Mouse (Mus musculus): ENCODE measurements at regions not wholly inside any gene's neighbourhood (a gene's known extent, or its start where the extent isn't known, plus 50 kb on each side); places are given as distances from the start of the nearest gene placed in this dataset.

DNA sequence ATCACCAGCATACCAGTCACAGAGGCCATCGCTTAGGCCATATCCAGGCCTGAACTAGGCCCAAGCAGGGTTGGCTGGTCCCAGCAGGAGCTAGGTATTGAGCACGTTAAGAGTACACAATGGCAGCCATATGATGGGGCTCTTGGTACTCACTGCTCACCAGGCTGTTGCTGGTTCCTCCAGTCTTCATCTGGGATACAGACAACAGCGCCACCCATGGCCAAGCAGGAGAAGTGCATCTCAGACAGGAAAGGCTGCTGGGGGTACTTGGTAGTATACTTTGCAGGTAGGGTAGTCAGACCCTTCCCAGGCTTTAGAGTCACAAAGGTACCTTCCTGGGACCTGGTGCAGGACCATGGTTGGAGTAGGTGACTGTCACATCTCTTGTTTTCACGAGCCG lies 441.1 kb upstream of the Zmiz1 start:
- no peak for DNase-seq

DNA sequence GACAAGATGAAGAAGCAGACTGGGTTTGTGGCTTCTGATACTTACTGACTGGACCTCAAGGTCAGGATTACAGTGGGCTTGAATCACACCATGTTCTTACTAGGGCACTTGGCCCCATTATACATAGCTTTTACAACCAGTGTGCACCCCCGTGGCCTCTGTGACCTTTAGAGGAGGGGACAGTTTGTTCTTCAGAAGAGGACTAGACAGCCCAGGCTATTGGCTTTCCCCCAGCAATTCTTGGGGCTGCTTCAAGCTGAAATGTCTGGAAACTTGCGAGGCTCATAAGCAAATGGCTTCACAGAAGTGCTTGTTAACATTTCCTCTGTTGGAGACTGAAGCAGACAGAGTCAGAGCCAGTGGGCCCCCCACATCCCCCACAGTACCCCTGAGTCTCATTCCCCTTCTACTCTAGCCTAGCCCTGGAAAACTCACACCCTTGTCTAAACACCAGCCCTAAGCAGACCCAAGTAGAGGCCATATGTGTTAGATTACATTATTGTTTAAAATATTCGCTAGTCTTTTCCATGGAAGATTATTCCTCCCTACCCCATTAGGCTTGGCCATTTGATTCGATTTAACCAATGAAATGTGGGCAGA lies 439.6 kb upstream of the Zmiz1 start:
- DNase-seq, result peak; percentile 51

- DNase-seq, result no peak
Measured at GRCm38 (mm10) chr14:25022523-25023269, 436.3 kb upstream of the Zmiz1 start.

- no peak for DNase-seq
Measured at GRCm38 (mm10) chr14:25023270-25023800, 435.6 kb upstream of the Zmiz1 start.

GRCm38 (mm10) chr14:25025074-25025473 lies 433.9 kb upstream of the Zmiz1 start:
- no peak for DNase-seq

- DNase-seq, result no peak
Measured at GRCm38 (mm10) chr14:25027076-25027475, 431.9 kb upstream of the Zmiz1 start.

- DNase-seq, result no peak
Measured at GRCm38 (mm10) chr14:25027842-25028241, 431.1 kb upstream of the Zmiz1 start.

DNA sequence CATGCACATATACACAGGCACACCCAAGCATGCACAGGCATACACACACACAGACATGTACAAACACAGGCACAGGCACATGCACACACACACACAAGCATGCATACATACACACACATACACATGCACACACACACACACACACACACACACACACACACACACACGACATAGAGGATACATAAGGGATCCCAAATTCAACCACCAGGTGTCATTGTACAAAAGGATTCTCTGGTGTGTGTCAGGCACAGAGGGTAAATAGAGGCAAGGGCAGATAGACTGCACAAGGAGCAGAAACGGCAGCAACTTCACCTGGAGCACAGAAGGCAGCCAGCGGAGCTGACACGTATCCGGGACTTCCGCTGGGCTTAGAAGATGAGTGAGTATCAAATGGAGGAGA lies 428.1 kb upstream of the Zmiz1 start:
- DNase-seq, result no peak

- no peak for DNase-seq
Measured at GRCm38 (mm10) chr14:25031756-25032680, 427.0 kb upstream of the Zmiz1 start.

- no peak for DNase-seq
Measured at GRCm38 (mm10) chr14:25032899-25033298, 426.1 kb upstream of the Zmiz1 start.

GRCm38 (mm10) chr14:25042265-25042664 lies 416.7 kb upstream of the Zmiz1 start:
- DNase-seq, result no peak

GRCm38 (mm10) chr14:25044106-25044505 lies 414.9 kb upstream of the Zmiz1 start:
- DNase-seq, result no peak

GRCm38 (mm10) chr14:25044867-25045266 lies 414.1 kb upstream of the Zmiz1 start:
- DNase-seq, result no peak

- DNase-seq, result no peak
Measured at GRCm38 (mm10) chr14:25050674-25051251, 408.2 kb upstream of the Zmiz1 start.

- DNase-seq, result no peak
Measured at GRCm38 (mm10) chr14:25052175-25052574, 406.8 kb upstream of the Zmiz1 start.

DNA sequence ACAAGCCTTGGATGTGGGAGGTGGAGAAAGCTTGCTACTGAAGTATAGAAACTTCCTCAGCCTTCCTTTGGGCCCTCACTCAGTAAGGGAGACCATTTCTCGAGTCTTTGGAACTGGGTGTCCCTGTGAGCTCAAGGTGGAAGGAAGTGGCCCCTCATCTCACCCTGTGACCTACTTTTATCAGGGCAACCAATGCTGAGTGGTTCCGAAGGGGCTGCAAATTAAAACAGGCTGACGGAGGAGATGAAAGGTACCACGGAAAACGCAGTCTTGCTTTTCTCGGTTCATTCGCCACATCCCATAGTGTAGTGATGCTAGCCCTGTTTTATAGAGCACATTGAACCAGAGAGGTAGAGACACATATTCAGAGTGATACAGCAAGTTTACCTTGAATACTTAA lies 399.6 kb upstream of the Zmiz1 start:
- no peak for DNase-seq

DNA sequence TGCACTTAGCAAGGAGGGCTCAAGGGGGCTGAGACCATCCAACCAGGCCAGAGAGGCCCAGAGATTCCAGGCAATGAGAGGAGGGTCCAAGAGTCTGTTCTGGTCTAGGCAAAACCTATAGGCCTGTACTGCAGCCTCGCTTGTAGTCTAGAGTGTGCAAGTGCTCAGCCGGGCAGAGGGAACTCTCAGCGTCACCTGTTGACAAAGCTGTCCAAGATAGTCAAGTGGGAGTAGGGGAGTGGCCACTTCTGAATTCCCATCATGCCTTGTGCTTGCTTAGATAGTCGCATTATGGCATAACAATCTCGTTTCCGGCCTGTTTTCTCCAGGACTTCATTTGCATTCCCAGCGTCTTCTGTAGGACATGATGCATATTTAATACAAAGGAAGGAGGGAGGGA lies 398.7 kb upstream of the Zmiz1 start:
- peak; percentile 9 for DNase-seq

GRCm38 (mm10) chr14:25063090-25063489 lies 395.9 kb upstream of the Zmiz1 start:
- DNase-seq, result no peak

DNA sequence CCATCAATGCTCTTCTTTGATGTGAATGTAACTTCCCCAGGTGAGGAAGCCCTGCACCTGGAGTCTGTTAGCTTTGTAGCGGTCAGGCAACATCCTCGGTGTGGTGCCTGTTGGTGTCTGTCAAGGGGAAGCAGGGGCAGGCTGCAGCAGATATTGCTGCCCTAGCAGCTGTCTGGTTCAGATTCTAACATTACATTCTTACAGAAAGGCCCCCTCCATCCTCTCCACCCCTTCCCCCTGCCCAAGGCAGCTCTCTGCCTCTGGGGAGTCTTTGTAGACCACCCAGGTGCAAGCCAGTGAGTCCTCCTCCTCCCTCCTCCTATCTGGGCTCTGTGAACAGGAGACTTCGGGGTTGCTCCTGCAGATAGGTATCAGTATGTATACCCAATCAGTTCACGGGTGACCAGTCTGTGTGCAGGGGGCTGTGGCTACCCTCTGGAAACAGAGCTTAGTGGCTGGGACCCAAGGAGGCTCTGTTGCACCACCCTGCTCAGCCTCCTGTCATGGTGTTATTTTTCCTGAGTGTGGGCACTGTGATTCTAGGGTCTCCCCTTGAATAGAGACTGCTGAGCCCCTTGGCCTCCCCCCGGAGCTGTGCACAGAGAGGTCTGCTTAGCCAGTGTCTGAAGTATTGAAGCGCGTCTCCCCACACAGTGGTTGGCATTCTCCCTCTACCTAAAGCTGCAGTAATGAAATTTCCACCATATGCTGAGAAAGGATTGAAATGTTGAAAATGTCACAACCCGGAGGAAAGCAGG lies 394.6 kb upstream of the Zmiz1 start:
- DNase-seq, result no peak

- DNase-seq, result no peak
Measured at GRCm38 (mm10) chr14:25067435-25067834, 391.6 kb upstream of the Zmiz1 start.

- peak; percentile 64 for DNase-seq
Measured at GRCm38 (mm10) chr14:25068430-25068829, 390.6 kb upstream of the Zmiz1 start.

- DNase-seq, result no peak
Measured at GRCm38 (mm10) chr14:25073143-25073542, 385.8 kb upstream of the Zmiz1 start.

Data from lung, postnatal 14 days (tissue).